Mouse (Mus musculus) midbrain, embryonic 14.5 days (tissue): ENCODE data around the gene Stard13. TPM values are rescaled to one million over a fixed set of nuclear protein-coding genes. Genes with fewer than 3 reads are reported as not detected.

Experiments used
- ATAC-seq: fragments of 200-750 bp; cut with Nextera tagmentation; 2 replicates; pipeline ENCODE4 v1.8.0; 2017; ENCODE audit warnings: moderate number of reproducible peaks, moderate library complexity; ENCODE audit not compliant: low FRiP score, low TSS enrichment
- DNase-seq: peaks from one replicate; pipeline ENCODE4 v3.0.0-alpha.2; 2015
- H3K27ac ChIP-seq: fragments of 300-500 bp; sonication (generic); replicated peaks from 2 replicates; pipeline ENCODE4 v1.5.1; 2014; ENCODE audit warnings: mild to moderate bottlenecking, low read depth, low read length, moderate library complexity
- H3K27me3 ChIP-seq: fragments of 300-500 bp; sonication (generic); 2 replicates; pipeline ENCODE4 v1.6.1; 2014; ENCODE audit warnings: low read length, control low read depth, mixed read lengths; ENCODE audit not compliant: control insufficient read depth, insufficient read depth
- H3K36me3 ChIP-seq: fragments of 300-500 bp; sonication (generic); 2 replicates; pipeline ENCODE4 v1.6.1; 2014; ENCODE audit warnings: low read length, control low read depth; ENCODE audit not compliant: control insufficient read depth, insufficient read depth
- H3K4me1 ChIP-seq: fragments of 300-500 bp; sonication (generic); 2 replicates; pipeline ENCODE4 v1.6.1; 2014; ENCODE audit warnings: mild to moderate bottlenecking, antibody characterized with exemption, low read length, control low read depth; ENCODE audit not compliant: control insufficient read depth, insufficient read depth
- H3K4me2 ChIP-seq: fragments of 300-500 bp; sonication (generic); 2 replicates; pipeline ENCODE4 v1.6.1; 2014; ENCODE audit warnings: mild to moderate bottlenecking, low read length, moderate library complexity
- H3K4me3 ChIP-seq: fragments of 300-500 bp; sonication (generic); replicated peaks from 2 replicates; pipeline ENCODE4 v1.5.1; 2014; ENCODE audit warnings: low read depth, low read length
- H3K9ac ChIP-seq: fragments of 300-500 bp; sonication (generic); replicated peaks from 2 replicates; pipeline ENCODE4 v1.6.1; 2014; ENCODE audit warnings: mild to moderate bottlenecking, low read length, moderate library complexity
- H3K9me3 ChIP-seq: fragments of 300-500 bp; sonication (generic); 2 replicates; pipeline ENCODE4 v1.6.1; 2016; ENCODE audit warnings: low read length, control low read depth, mixed read lengths; ENCODE audit not compliant: control insufficient read depth
- WGBS: fragments of 180-500 bp; shearing (Covaris S2); extraction: QIAGEN DNeasy Blood & Tissue Kit; methylation state at CpG from one replicate; pipeline ENCODE4 v1.1.7; 2014; 5-methylcytosine and 5-hydroxymethylcytosine counted together
- polyA plus RNA-seq: library from polyadenylated mRNA; unstranded; fragments of >200 nt; fragmentation: Nextera tagmentation; extraction: Ambion mirVana; gene quantifications from 2 replicates; pipeline ENCODE4 v1.2.1, GENCODE M21; 2014

The Stard13 gene
- polyA plus RNA-seq, 1 experiment from 2014 or later, result 2.8 TPM

DNA sequence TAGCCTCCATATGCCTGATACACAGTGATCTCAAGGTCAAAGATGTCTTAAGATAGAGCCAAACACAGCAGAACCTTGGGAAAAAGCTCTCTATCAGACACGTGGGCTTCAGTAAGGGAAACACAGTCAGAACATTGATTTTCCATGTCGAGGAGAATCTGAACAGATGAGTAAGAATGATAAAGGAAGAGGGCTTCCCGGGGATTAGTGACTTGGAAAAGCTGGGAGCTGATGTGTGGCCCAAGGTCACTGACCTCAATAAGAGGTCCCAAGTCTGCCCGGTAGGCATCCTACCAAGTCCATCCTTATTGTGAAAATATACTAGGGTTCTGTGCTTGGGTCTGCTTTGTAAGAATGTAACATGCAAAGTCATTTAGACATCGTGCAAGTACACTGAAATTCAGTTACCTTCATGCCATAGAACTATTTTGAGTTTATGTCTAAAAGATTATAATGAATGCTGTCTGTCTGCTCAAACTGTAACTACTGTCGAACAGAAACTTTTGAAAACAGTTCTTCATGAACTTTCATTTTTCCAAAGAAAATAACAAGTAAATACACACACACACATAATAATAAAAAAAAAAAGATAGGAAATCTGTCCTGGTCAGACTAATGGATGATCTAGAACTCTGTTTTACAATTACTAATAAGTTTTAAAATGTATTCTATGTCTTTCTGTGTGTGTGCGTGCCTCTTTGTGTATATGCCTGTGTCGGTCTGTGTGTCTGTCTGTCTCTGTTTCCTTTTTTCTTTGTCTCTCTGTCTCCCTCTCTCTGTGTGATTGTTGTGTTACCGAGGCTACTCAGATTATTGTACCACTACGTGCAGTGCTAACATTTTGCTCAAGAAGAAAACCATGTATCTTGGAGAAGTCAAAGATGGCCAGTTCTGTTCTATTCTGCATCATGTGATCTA, 128.3 kb downstream of the Stard13 start:
- WGBS, result 74% methylated on average over 10 of the region's 10 CpGs
- Histone ChIP-seq H3K27me3 (no peaks in the 10 kb centered on the region), H3K36me3 (no peaks in the 10 kb centered on the region), H3K9ac (no peak overlapping the region), H3K4me2 (no peak overlapping the region), H3K4me3 (no peak overlapping the region), H3K4me1 (peaks cover 7% of the 10 kb centered on the region), H3K9me3 (no peaks in the 10 kb centered on the region), H3K27ac (no peak overlapping the region)
- ATAC-seq, result no peak
- no peak for DNase-seq

DNA sequence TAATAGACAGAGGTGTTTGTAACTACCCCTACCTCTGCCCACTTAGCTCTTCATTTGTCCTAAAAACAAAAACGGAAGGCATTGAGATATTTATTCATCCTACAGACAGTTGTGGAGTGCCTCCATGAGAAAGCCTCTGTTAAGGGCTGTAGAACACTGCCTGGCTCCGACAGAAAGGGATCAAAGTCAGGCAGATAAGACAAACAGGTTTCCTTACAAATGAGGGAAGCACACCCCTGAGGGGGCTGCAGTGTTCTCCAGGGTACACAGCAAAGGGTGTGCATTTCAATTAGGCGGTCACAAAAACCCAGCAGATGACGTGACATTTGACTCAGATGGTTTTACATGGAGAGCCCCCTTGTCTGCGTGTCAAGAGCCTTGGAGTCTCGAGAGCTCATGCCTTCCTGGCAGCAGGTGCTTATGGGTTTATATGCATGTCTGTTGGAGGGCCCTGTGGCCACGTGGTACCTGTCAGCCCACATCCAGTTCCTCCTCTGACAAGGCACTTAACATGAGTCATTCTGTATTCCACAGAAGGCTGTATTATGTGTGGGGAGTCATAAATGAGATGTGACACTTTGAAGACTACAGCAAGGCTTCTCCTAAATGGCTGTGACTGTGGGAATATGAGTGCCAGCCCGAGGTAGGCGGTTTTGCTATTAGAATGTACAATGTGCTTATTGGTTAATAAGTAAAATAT, 129.1 kb downstream of the Stard13 start:
- Histone ChIP-seq H3K36me3 (no peaks in the 10 kb centered on the region), H3K4me3 (no peak overlapping the region), H3K4me2 (no peak overlapping the region), H3K27me3 (no peaks in the 10 kb centered on the region), H3K9ac (no peak overlapping the region), H3K4me1 (peaks cover 7% of the 10 kb centered on the region), H3K9me3 (no peaks in the 10 kb centered on the region), H3K27ac (no peak overlapping the region)
- DNase-seq (no peak), ATAC-seq (no peak)
- WGBS, result 52% methylated on average over 9 of the region's 9 CpGs

GRCm38 (mm10) chr5:151103284-151103683, 130.4 kb downstream of the Stard13 start:
- Histone ChIP-seq H3K4me1 (peaks cover 7% of the 10 kb centered on the region), H3K4me2 (no peak overlapping the region), H3K36me3 (no peaks in the 10 kb centered on the region), H3K9ac (no peak overlapping the region), H3K27me3 (no peaks in the 10 kb centered on the region), H3K9me3 (no peaks in the 10 kb centered on the region), H3K4me3 (no peak overlapping the region), H3K27ac (no peak overlapping the region)
- DNase-seq (no peak), ATAC-seq (no peak)
- WGBS, result 88% methylated on average over 4 of the region's 4 CpGs

DNA sequence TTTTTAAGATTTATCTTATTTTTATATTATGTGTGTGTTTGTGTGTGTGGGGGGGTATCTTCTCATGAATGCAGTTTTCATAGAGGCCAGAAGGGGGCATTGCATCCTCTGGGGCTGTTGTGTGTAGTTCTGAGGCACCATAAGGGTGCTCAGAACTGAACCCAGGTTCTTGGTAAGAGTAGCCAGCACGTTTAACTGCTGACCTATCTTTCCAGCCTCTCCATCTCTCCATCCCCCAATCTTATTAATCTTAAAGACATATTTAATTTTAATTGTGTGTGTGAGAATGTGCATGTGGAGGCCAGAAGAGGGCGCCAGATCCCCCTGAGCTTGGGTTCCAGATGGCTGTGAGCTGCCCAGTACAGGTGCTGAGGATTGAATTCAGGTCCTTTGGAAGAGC, 131.4 kb downstream of the Stard13 start:
- H3K4me1 ChIP-seq, result peaks cover 7% of the 10 kb centered on the region
- no peak overlapping the region for H3K27ac ChIP-seq
- no peak overlapping the region for H3K9ac ChIP-seq
- DNase-seq (no peak), ATAC-seq (no peak)
- H3K4me3 ChIP-seq, result no peak overlapping the region
- H3K27me3 ChIP-seq, result no peaks in the 10 kb centered on the region
- H3K36me3 ChIP-seq, result no peaks in the 10 kb centered on the region
- WGBS, result 28% methylated on average over 2 of the region's 2 CpGs
- H3K4me2 ChIP-seq, result no peak overlapping the region
- H3K9me3 ChIP-seq, result no peaks in the 10 kb centered on the region

GRCm38 (mm10) chr5:151096012-151096411, 137.6 kb downstream of the Stard13 start:
- H3K27ac ChIP-seq, result no peak overlapping the region
- H3K9me3 ChIP-seq, result no peaks in the 10 kb centered on the region
- no peak overlapping the region for H3K9ac ChIP-seq
- DNase-seq (no peak), ATAC-seq (no peak)
- H3K4me1 ChIP-seq, result no peaks in the 10 kb centered on the region
- no peaks in the 10 kb centered on the region for H3K36me3 ChIP-seq
- H3K4me3 ChIP-seq, result no peak overlapping the region
- H3K4me2 ChIP-seq, result no peak overlapping the region
- WGBS, result 89% methylated on average over 6 of the region's 6 CpGs
- no peaks in the 10 kb centered on the region for H3K27me3 ChIP-seq

- H3K9ac ChIP-seq, result no peak overlapping the region
- ATAC-seq, result no peak
Observed at GRCm38 (mm10) chr5:151092886-151093665, 140.6 kb downstream of the Stard13 start.

GRCm38 (mm10) chr5:151090996-151091395, 142.6 kb downstream of the Stard13 start:
- Histone ChIP-seq H3K9ac (no peak overlapping the region), H3K4me2 (no peak overlapping the region), H3K4me1 (no peaks in the 10 kb centered on the region), H3K4me3 (no peak overlapping the region), H3K27me3 (no peaks in the 10 kb centered on the region), H3K36me3 (no peaks in the 10 kb centered on the region), H3K9me3 (no peaks in the 10 kb centered on the region), H3K27ac (no peak overlapping the region)
- DNase-seq (no peak), ATAC-seq (no peak)
- 95% methylated on average over 6 of the region's 6 CpGs for WGBS

More at GRCm38 (mm10) chr5:151092886-151093665, 140.6 kb downstream of the Stard13 start:
- Histone ChIP-seq H3K27ac (no peak overlapping the region), H3K4me1 (no peaks in the 10 kb centered on the region), H3K9me3 (no peaks in the 10 kb centered on the region), H3K36me3 (no peaks in the 10 kb centered on the region), H3K27me3 (no peaks in the 10 kb centered on the region), H3K4me3 (no peak overlapping the region), H3K4me2 (no peak overlapping the region)
- DNase-seq, result no peak
- WGBS, result 79% methylated on average over 3 of the region's 3 CpGs

GRCm38 (mm10) chr5:151089201-151089600, 144.4 kb downstream of the Stard13 start:
- ATAC-seq (no peak), DNase-seq (no peak)
- Histone ChIP-seq H3K27me3 (no peaks in the 10 kb centered on the region), H3K4me1 (no peaks in the 10 kb centered on the region), H3K9ac (no peak overlapping the region), H3K36me3 (no peaks in the 10 kb centered on the region), H3K27ac (no peak overlapping the region), H3K9me3 (no peaks in the 10 kb centered on the region), H3K4me2 (no peak overlapping the region), H3K4me3 (no peak overlapping the region)
- 73% methylated on average over 6 of the region's 6 CpGs for WGBS
